Mouse (Mus musculus): Measurements from ENCODE around the gene Ntm. TPM values are rescaled to one million over a fixed set of nuclear protein-coding genes. Genes with fewer than 3 reads are reported as not detected.

The Ntm gene
- total and polyA plus RNA-seq, 3 experiments, result not detected

DNA sequence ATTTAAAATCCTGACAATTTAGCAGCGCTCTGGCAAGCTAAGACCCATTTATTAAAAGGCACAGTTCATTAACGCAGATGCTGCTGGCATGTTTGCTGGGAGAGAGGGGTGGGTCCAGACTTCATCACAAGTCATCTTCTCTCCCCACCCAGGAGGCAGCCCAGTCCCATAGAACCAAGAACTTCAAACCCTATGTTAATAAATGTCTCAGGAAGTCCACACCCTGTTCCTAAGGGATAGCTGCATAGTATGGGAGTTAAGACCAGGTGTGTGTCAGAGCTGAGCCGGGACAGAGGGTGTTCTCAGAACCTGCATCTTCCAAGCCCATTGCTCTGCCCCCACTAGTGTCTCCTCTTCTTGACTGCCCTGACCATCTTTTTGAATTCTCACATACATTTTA is 37.6 kb downstream of the Ntm start:
- no peaks in the 10 kb centered on the region for H3K9me3 ChIP-seq (replicated peaks; ENCODE audit: insufficient read depth, low read length)
- H3K79me2 ChIP-seq (ENCODE audit: control insufficient read depth, insufficient read depth, low read length, poor library complexity), result no peaks in the 10 kb centered on the region
- no peak overlapping the region for H3K4me3 ChIP-seq (ENCODE audit: control insufficient read depth in 1 of 2, insufficient read depth in 1 of 2, low read depth in 2 of 2, low read length in 2 of 2)
- no peaks in the 10 kb centered on the region for H3K4me1 ChIP-seq (ENCODE audit: control insufficient read depth in 1 of 2, insufficient read depth in 2 of 2, low read length in 2 of 2)
- no peak overlapping the region for H3K9ac ChIP-seq (ENCODE audit: control insufficient read depth, low read depth, low read length, poor library complexity, severe bottlenecking)
- no peak for TF ChIP-seq MXI1 (IDR thresholded peaks at IDR 0.05; ENCODE audit: low read depth, low read length)
- no peak for TF ChIP-seq GATA1 (IDR thresholded peaks at IDR 0.05; ENCODE audit: low read depth, low read length)
- TF ChIP-seq ZKSCAN1 (IDR thresholded peaks at IDR 0.05; ENCODE audit: low read depth, low read length), result no peak
- no peak for TF ChIP-seq USF2 (IDR thresholded peaks at IDR 0.05; ENCODE audit: borderline replicate concordance in 1 of 2, insufficient read depth in 1 of 2, low read depth in 1 of 2, low read length in 2 of 2)
- TF ChIP-seq MYB (IDR thresholded peaks at IDR 0.05; ENCODE audit: low read depth, low read length), result no peak
- TF ChIP-seq CHD2 (IDR thresholded peaks at IDR 0.05; ENCODE audit: low read length), result no peak
- no peak for TF ChIP-seq MAZ (IDR thresholded peaks at IDR 0.05; ENCODE audit: low read depth, low read length)
- no peak for TF ChIP-seq TBP (IDR thresholded peaks at IDR 0.05; ENCODE audit: low read depth, low read length)
- TF ChIP-seq MEF2A (IDR thresholded peaks at IDR 0.05; ENCODE audit: extremely low read depth, insufficient replicate concordance, low read depth, low read length, poor library complexity, severe bottlenecking), result no peak
- TF ChIP-seq BHLHE40 (IDR thresholded peaks at IDR 0.05; ENCODE audit: borderline replicate concordance, low read depth, low read length), result no peak
- H3K36me3 ChIP-seq (ENCODE audit: control insufficient read depth in 1 of 2, insufficient read depth in 2 of 2, low read length in 2 of 2), result no peaks in the 10 kb centered on the region
- no peaks in the 10 kb centered on the region for H3K27me3 ChIP-seq (ENCODE audit: control insufficient read depth in 1 of 2, insufficient read depth in 2 of 2, low read length in 2 of 2)
- no peak for DNase-seq (ENCODE audit: low read depth, low spot score)
- no peak overlapping the region for H3K27ac ChIP-seq (ENCODE audit: control insufficient read depth, low read depth, low read length)

DNA sequence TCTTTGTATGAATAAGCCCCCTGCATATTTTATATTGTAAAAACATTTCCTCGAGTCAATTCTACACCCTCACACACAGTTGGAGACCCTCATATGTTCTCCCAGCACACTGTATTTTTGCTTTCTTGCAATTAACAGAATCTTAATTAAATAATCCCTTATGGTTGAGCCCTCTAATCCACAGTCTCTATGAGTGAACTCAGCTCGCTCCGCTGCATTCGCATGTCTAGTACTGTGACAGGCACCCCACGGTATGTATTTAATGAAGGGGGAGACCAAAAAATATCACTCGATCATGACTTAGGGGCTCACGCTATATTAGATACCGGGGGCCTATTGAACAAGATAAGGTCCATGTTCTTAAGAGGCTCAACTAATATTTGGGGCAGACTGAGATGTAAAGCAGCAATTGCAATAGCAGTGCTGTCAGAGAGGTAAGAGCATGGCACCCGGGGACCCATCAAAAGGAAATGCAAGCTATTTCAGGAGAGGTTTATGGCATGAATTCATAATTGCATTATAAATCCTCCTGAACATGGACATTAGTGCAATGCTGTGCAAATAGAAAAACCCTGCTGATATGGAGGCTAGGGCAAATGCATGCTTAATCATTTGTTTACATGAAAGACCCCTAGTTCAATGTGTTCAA is 64.4 kb downstream of the Ntm start:
- H3K4me1 ChIP-seq (ENCODE audit: control insufficient read depth in 1 of 2, insufficient read depth in 2 of 2, low read length in 2 of 2), result no peaks in the 10 kb centered on the region
- no peak for DNase-seq (ENCODE audit: low read depth, low spot score)
- no peak overlapping the region for H3K4me3 ChIP-seq (ENCODE audit: control insufficient read depth in 1 of 2, insufficient read depth in 1 of 2, low read depth in 2 of 2, low read length in 2 of 2)
- no peaks in the 10 kb centered on the region for H3K79me2 ChIP-seq (ENCODE audit: control insufficient read depth, insufficient read depth, low read length, poor library complexity)
- TF ChIP-seq GATA1 (IDR thresholded peaks at IDR 0.05; ENCODE audit: low read depth, low read length) (no peak), USF1 (IDR thresholded peaks at IDR 0.05; ENCODE audit: low read depth, low read length) (no peak), BHLHE40 (IDR thresholded peaks at IDR 0.05; ENCODE audit: borderline replicate concordance, low read depth, low read length) (no peak), GABPA (IDR thresholded peaks at IDR 0.05; ENCODE audit: low read depth, low read length) (no peak), RAD21 (IDR thresholded peaks at IDR 0.05; ENCODE audit: low read depth, low read length) (no peak), UBTF (IDR thresholded peaks at IDR 0.05; ENCODE audit: borderline replicate concordance, insufficient read depth, low read depth, low read length) (no peak), POLR2A (IDR thresholded peaks at IDR 0.05; ENCODE audit: control insufficient read depth in 1 of 2, insufficient read depth in 1 of 2, low read depth in 1 of 2, low read length in 2 of 2, poor library complexity in 1 of 2) (no peak), ZNF384 (IDR thresholded peaks at IDR 0.05; ENCODE audit: low read depth, low read length) (no peak), SIN3A (IDR thresholded peaks at IDR 0.05; ENCODE audit: low read length) (no peak), USF2 (IDR thresholded peaks at IDR 0.05; ENCODE audit: borderline replicate concordance in 1 of 2, insufficient read depth in 1 of 2, low read depth in 1 of 2, low read length in 2 of 2) (no peak), TAL1 (IDR thresholded peaks at IDR 0.05; ENCODE audit: low read length) (no peak), HCFC1 (IDR thresholded peaks at IDR 0.05; ENCODE audit: low read depth, low read length) (no peak), EP300 (IDR thresholded peaks at IDR 0.05; ENCODE audit: low read depth in 1 of 2, low read length in 2 of 2) (no peak), MAZ (IDR thresholded peaks at IDR 0.05; ENCODE audit: low read depth, low read length) (no peak), TBP (IDR thresholded peaks at IDR 0.05; ENCODE audit: low read depth, low read length) (no peak), RCOR1 (IDR thresholded peaks at IDR 0.05; ENCODE audit: low read depth, low read length) (no peak), SMC3 (IDR thresholded peaks at IDR 0.05; ENCODE audit: low read depth, low read length) (no peak)
- H3K9me3 ChIP-seq (replicated peaks; ENCODE audit: insufficient read depth, low read length), result no peaks in the 10 kb centered on the region
- no peaks in the 10 kb centered on the region for H3K36me3 ChIP-seq (ENCODE audit: control insufficient read depth in 1 of 2, insufficient read depth in 2 of 2, low read length in 2 of 2)
- H3K27ac ChIP-seq (ENCODE audit: control insufficient read depth, low read depth, low read length), result no peak overlapping the region
- H3K27me3 ChIP-seq (ENCODE audit: control insufficient read depth in 1 of 2, insufficient read depth in 2 of 2, low read length in 2 of 2), result no peaks in the 10 kb centered on the region
- no peak overlapping the region for H3K9ac ChIP-seq (ENCODE audit: control insufficient read depth, low read depth, low read length, poor library complexity, severe bottlenecking)

Data from MEL (cell line).